Mouse (Mus musculus): Measurements from ENCODE around the gene Lin7a. TPM values are rescaled to one million over a fixed set of nuclear protein-coding genes. Genes with fewer than 3 reads are reported as not detected.

Gene Lin7a
- polyA plus RNA-seq, 1 experiment from 2014 or later = 50.8 TPM

GRCm38 (mm10) chr10:107230081-107230850 is 41.2 kb upstream of the Lin7a start:
- H3K9ac ChIP-seq = no peak overlapping the region
- no peak overlapping the region for H3K4me3 ChIP-seq
- ATAC-seq (ENCODE audit: low read depth) = no peak
- H3K36me3 ChIP-seq = no peaks in the 10 kb centered on the region
- no peak overlapping the region for H3K27ac ChIP-seq (replicated peaks)
- WGBS = 89% methylated on average over 8 of the region's 8 CpGs
- no peaks in the 10 kb centered on the region for H3K27me3 ChIP-seq
- no peaks in the 10 kb centered on the region for H3K4me1 ChIP-seq (replicated peaks)
- H3K9me3 ChIP-seq = no peaks in the 10 kb centered on the region
- H3K4me2 ChIP-seq = no peak overlapping the region

- H3K4me2 ChIP-seq = no peak overlapping the region
- H3K27ac ChIP-seq (replicated peaks) = no peak overlapping the region
- H3K9me3 ChIP-seq = no peaks in the 10 kb centered on the region
- H3K4me3 ChIP-seq = no peak overlapping the region
- no peaks in the 10 kb centered on the region for H3K27me3 ChIP-seq
- no peak overlapping the region for H3K9ac ChIP-seq
- H3K4me1 ChIP-seq (replicated peaks) = no peaks in the 10 kb centered on the region
- WGBS = 97% methylated on average over 1 of the region's 1 CpGs
- no peak for ATAC-seq (ENCODE audit: low read depth)
- H3K36me3 ChIP-seq = no peaks in the 10 kb centered on the region
These were observed 40.7 kb upstream of the Lin7a start for GRCm38 (mm10) chr10:107230851-107231130.

GRCm38 (mm10) chr10:107231421-107232010 is 40.0 kb upstream of the Lin7a start:
- 91% methylated on average over 4 of the region's 4 CpGs for WGBS

GRCm38 (mm10) chr10:107232491-107233110 is 38.9 kb upstream of the Lin7a start:
- no peak overlapping the region for H3K4me3 ChIP-seq
- no peak overlapping the region for H3K27ac ChIP-seq (replicated peaks)
- ATAC-seq (ENCODE audit: low read depth) = no peak
- no peaks in the 10 kb centered on the region for H3K27me3 ChIP-seq
- H3K4me1 ChIP-seq (replicated peaks) = no peaks in the 10 kb centered on the region
- no peaks in the 10 kb centered on the region for H3K36me3 ChIP-seq
- H3K9me3 ChIP-seq = no peaks in the 10 kb centered on the region
- 84% methylated on average over 2 of the region's 2 CpGs for WGBS
- no peak overlapping the region for H3K4me2 ChIP-seq
- H3K9ac ChIP-seq = no peak overlapping the region

More at GRCm38 (mm10) chr10:107231421-107232010, 40.0 kb upstream of the Lin7a start:
- H3K4me3 ChIP-seq = no peak overlapping the region
- no peaks in the 10 kb centered on the region for H3K27me3 ChIP-seq
- H3K36me3 ChIP-seq = no peaks in the 10 kb centered on the region
- H3K9me3 ChIP-seq = no peaks in the 10 kb centered on the region
- H3K27ac ChIP-seq (replicated peaks) = no peak overlapping the region
- no peak for ATAC-seq (ENCODE audit: low read depth)
- H3K4me2 ChIP-seq = no peak overlapping the region
- H3K4me1 ChIP-seq (replicated peaks) = no peaks in the 10 kb centered on the region
- H3K9ac ChIP-seq = no peak overlapping the region

- Histone ChIP-seq H3K9ac (no peak overlapping the region), H3K27me3 (no peaks in the 10 kb centered on the region), H3K4me2 (no peak overlapping the region), H3K4me3 (no peak overlapping the region), H3K9me3 (no peaks in the 10 kb centered on the region), H3K27ac (replicated peaks) (no peak overlapping the region), H3K4me1 (replicated peaks) (no peaks in the 10 kb centered on the region), H3K36me3 (no peaks in the 10 kb centered on the region)
- 83% methylated on average over 2 of the region's 2 CpGs for WGBS
- no peak for ATAC-seq (ENCODE audit: low read depth)
These were observed 38.3 kb upstream of the Lin7a start for GRCm38 (mm10) chr10:107233221-107233620.

- no peak for ATAC-seq (ENCODE audit: low read depth)
- Histone ChIP-seq H3K9ac (no peak overlapping the region), H3K4me2 (no peak overlapping the region), H3K36me3 (no peaks in the 10 kb centered on the region), H3K4me1 (replicated peaks) (no peaks in the 10 kb centered on the region), H3K9me3 (no peaks in the 10 kb centered on the region), H3K4me3 (no peak overlapping the region), H3K27me3 (no peaks in the 10 kb centered on the region), H3K27ac (replicated peaks) (no peak overlapping the region)
- 80% methylated on average over 4 of the region's 4 CpGs for WGBS
These were observed 37.7 kb upstream of the Lin7a start for GRCm38 (mm10) chr10:107233825-107234224.

- Histone ChIP-seq H3K4me2 (no peak overlapping the region), H3K9me3 (no peaks in the 10 kb centered on the region), H3K4me3 (no peak overlapping the region), H3K9ac (no peak overlapping the region), H3K27ac (replicated peaks) (no peak overlapping the region), H3K36me3 (no peaks in the 10 kb centered on the region), H3K4me1 (replicated peaks) (no peaks in the 10 kb centered on the region), H3K27me3 (no peaks in the 10 kb centered on the region)
- ATAC-seq (ENCODE audit: low read depth) = no peak
- 87% methylated on average over 7 of the region's 7 CpGs for WGBS
These were observed 36.8 kb upstream of the Lin7a start for GRCm38 (mm10) chr10:107234421-107235400.

GRCm38 (mm10) chr10:107235496-107235895 is 36.0 kb upstream of the Lin7a start:
- ATAC-seq (ENCODE audit: low read depth) = no peak
- Histone ChIP-seq H3K4me1 (replicated peaks) (no peaks in the 10 kb centered on the region), H3K27ac (replicated peaks) (no peak overlapping the region), H3K27me3 (no peaks in the 10 kb centered on the region), H3K4me2 (no peak overlapping the region), H3K4me3 (no peak overlapping the region), H3K36me3 (no peaks in the 10 kb centered on the region), H3K9me3 (no peaks in the 10 kb centered on the region), H3K9ac (no peak overlapping the region)
- 87% methylated on average over 3 of the region's 3 CpGs for WGBS

GRCm38 (mm10) chr10:107236211-107236610 is 35.3 kb upstream of the Lin7a start:
- ATAC-seq (ENCODE audit: low read depth) = no peak
- H3K36me3 ChIP-seq = no peaks in the 10 kb centered on the region
- H3K4me3 ChIP-seq = no peak overlapping the region
- no peaks in the 10 kb centered on the region for H3K4me1 ChIP-seq (replicated peaks)
- H3K9me3 ChIP-seq = no peaks in the 10 kb centered on the region
- no peaks in the 10 kb centered on the region for H3K27me3 ChIP-seq
- H3K4me2 ChIP-seq = no peak overlapping the region
- no peak overlapping the region for H3K27ac ChIP-seq (replicated peaks)
- 53% methylated on average over 4 of the region's 4 CpGs for WGBS
- no peak overlapping the region for H3K9ac ChIP-seq

GRCm38 (mm10) chr10:107237076-107237475 is 34.4 kb upstream of the Lin7a start:
- WGBS = 79% methylated on average over 2 of the region's 2 CpGs
- Histone ChIP-seq H3K4me3 (no peak overlapping the region), H3K9me3 (no peaks in the 10 kb centered on the region), H3K9ac (no peak overlapping the region), H3K36me3 (no peaks in the 10 kb centered on the region), H3K4me2 (no peak overlapping the region), H3K27me3 (no peaks in the 10 kb centered on the region), H3K27ac (replicated peaks) (no peak overlapping the region), H3K4me1 (replicated peaks) (no peaks in the 10 kb centered on the region)
- no peak for ATAC-seq (ENCODE audit: low read depth)

- no peak for ATAC-seq (ENCODE audit: low read depth)
- Histone ChIP-seq H3K9ac (no peak overlapping the region), H3K27me3 (no peaks in the 10 kb centered on the region), H3K4me3 (no peak overlapping the region), H3K27ac (replicated peaks) (no peak overlapping the region), H3K36me3 (no peaks in the 10 kb centered on the region), H3K9me3 (no peaks in the 10 kb centered on the region), H3K4me2 (no peak overlapping the region), H3K4me1 (replicated peaks) (no peaks in the 10 kb centered on the region)
- WGBS = 96% methylated on average over 1 of the region's 1 CpGs
These were observed 33.8 kb upstream of the Lin7a start for GRCm38 (mm10) chr10:107237736-107238135.

Data from neural tube, embryonic 13.5 days (tissue).